Comparison of ENCODE assay signal across 19 mouse cellular contexts in the genomic region with DNA sequence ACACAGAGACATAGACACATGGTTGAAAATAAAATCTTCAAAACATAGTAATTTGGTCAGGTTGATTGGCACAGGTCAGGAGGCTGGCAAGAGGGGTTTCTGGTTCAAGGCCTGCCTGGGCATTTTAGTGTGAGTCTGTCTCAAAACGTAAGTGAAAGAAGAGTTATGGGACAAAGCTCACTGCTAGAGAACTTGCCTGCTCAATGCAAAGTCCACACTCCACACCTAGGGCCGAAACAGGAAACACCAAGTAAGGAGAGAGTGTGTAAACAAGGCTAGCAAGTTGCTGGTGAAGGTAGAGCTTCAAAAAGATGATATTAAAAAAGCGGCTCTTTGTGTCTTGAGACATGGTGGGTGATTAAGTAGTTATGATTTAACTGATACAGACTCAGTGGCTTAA.
"Had no signal": no experiment of that assay in that cellular context is flagged by ENCODE, and none has a peak within 500 bp of the region (broad histone marks: within the 10 kb centered on the region; RNA-seq: fewer than 3 reads in every experiment).

No protein-coding gene starts in this region.

- H3K9me3 ChIP-seq: midbrain, embryonic 12.5 days; neural tube, embryonic 13.5 days; neural tube, embryonic 15.5 days; stomach, embryonic 15.5 days had no signal

- ATAC-seq: midbrain, embryonic 16.5 days had no signal

- H3K36me3 ChIP-seq: midbrain, embryonic 12.5 days; neural tube, embryonic 13.5 days; stomach, embryonic 15.5 days had no signal

- H3K27ac ChIP-seq: midbrain, embryonic 10.5 days; midbrain, embryonic 12.5 days; neural tube, embryonic 13.5 days; neural tube, embryonic 15.5 days; stomach, embryonic 15.5 days had no signal

- H3K27me3 ChIP-seq: neural tube, embryonic 15.5 days; stomach, embryonic 15.5 days had no signal

- H3K9ac ChIP-seq: lung, embryonic 14.5 days; midbrain, embryonic 12.5 days; neural tube, embryonic 13.5 days; neural tube, embryonic 15.5 days; stomach, embryonic 15.5 days had no signal

- H3K4me3 ChIP-seq: midbrain, embryonic 10.5 days; midbrain, embryonic 12.5 days; myocyte; neural tube, embryonic 13.5 days; neural tube, embryonic 15.5 days; stomach, embryonic 15.5 days had no signal

- H3K4me2 ChIP-seq: lung, embryonic 14.5 days; midbrain, embryonic 12.5 days; neural tube, embryonic 13.5 days; neural tube, embryonic 15.5 days; stomach, embryonic 15.5 days had no signal

- DNase-seq: lung, adult 18-20 months; lung, embryonic 14.5 days; lung, postnatal 10 days; lung, postnatal 4 days; midbrain, embryonic 14.5 days; retina, postnatal 1 day; right cerebral cortex, adult 18-20 months; right cerebral cortex, postnatal 25 days; right cerebral cortex, postnatal 4 days; thymus, adult 2 months; thymus, postnatal 25 days; thymus, postnatal 4 days had no signal
